Mouse (Mus musculus): ENCODE measurements around the gene Parp14.

- peak; percentile 37; the same call in 1 of the 2 replicates for TF ChIP-seq NELFE (IDR thresholded peaks at IDR 0.05; ENCODE audit: low read depth, low read length)
- TF ChIP-seq POLR2A (IDR thresholded peaks at IDR 0.05; ENCODE audit: low read depth, low read length), result no peak
These were observed 730 bp downstream of the Parp14 start for GRCm38 (mm10) chr16:35870581-35871047.
